Mouse (Mus musculus) limb, embryonic 12.5 days (tissue): Measurements from ENCODE around the gene Lsg1. TPM values are rescaled to one million over a fixed set of nuclear protein-coding genes. Genes with fewer than 3 reads are reported as not detected.

Experiments used
- ATAC-seq: fragments of 200-750 bp; cut with Nextera tagmentation; 2 replicates; pipeline ENCODE4 v1.8.0; 2017; ENCODE audit warnings: low read depth, moderate TSS enrichment; ENCODE audit not compliant: insufficient number of reproducible peaks, insufficient read depth, low FRiP score, low TSS enrichment
- H3K27ac ChIP-seq: fragments of 300-500 bp; sonication (generic); 2 replicates; pipeline ENCODE4 v1.5.1; 2016; ENCODE audit warnings: mild to moderate bottlenecking, moderate library complexity
- H3K27me3 ChIP-seq: fragments of 300-500 bp; sonication (generic); 2 replicates; pipeline ENCODE4 v1.6.1; 2016; ENCODE audit warnings: mild to moderate bottlenecking, moderate library complexity
- H3K36me3 ChIP-seq: fragments of 300-500 bp; sonication (generic); 2 replicates; pipeline ENCODE4 v1.6.1; 2016; ENCODE audit warnings: mild to moderate bottlenecking, moderate library complexity
- H3K4me1 ChIP-seq: fragments of 300-500 bp; sonication (generic); replicated peaks from 2 replicates; pipeline ENCODE4 v1.6.1; 2016
- H3K4me2 ChIP-seq: fragments of 300-500 bp; sonication (generic); 2 replicates; pipeline ENCODE4 v1.6.1; 2016; ENCODE audit warnings: mild to moderate bottlenecking, moderate library complexity
- H3K4me3 ChIP-seq: fragments of 300-500 bp; sonication (generic); replicated peaks from 2 replicates; pipeline ENCODE4 v1.5.1; 2016; ENCODE audit warnings: mild to moderate bottlenecking
- H3K9ac ChIP-seq: fragments of 300-500 bp; sonication (generic); replicated peaks from 2 replicates; pipeline ENCODE4 v1.6.1; 2016; ENCODE audit warnings: mild to moderate bottlenecking, moderate library complexity
- H3K9me3 ChIP-seq: fragments of 300-500 bp; sonication (generic); 2 replicates; pipeline ENCODE4 v1.6.1; 2016; ENCODE audit warnings: mild to moderate bottlenecking, moderate library complexity
- WGBS: fragments of 180-500 bp; shearing (Covaris S2); methylation state at CpG from one replicate; pipeline ENCODE4 v1.1.7; 2016; 5-methylcytosine and 5-hydroxymethylcytosine counted together
- polyA plus RNA-seq: library from polyadenylated mRNA; unstranded; fragments of >200 nt; fragmentation: Nextera tagmentation; extraction: Ambion mirVana; gene quantifications from 2 replicates; pipeline ENCODE4 v1.2.1, GENCODE M21; 2016

Lsg1 gene
- polyA plus RNA-seq, 1 experiment from 2014 or later = 82.8 TPM

GRCm38 (mm10) chr16:30600431-30601045 lies 13.1 kb upstream of the Lsg1 start:
- H3K4me3 ChIP-seq = peak overlapping the region; percentile 63
- H3K27me3 ChIP-seq = peaks cover 52% of the 10 kb centered on the region
- no peaks in the 10 kb centered on the region for H3K36me3 ChIP-seq
- peak overlapping the region; percentile 72 for H3K9ac ChIP-seq
- no peak for ATAC-seq
- H3K9me3 ChIP-seq = no peaks in the 10 kb centered on the region
- WGBS = under 1% methylated on average over 53 of the region's 53 CpGs
- H3K4me1 ChIP-seq = peaks cover 55% of the 10 kb centered on the region
- H3K4me2 ChIP-seq = peak overlapping the region; percentile 97
- peak overlapping the region; percentile 35; the same call in 1 of the 2 replicates for H3K27ac ChIP-seq

DNA sequence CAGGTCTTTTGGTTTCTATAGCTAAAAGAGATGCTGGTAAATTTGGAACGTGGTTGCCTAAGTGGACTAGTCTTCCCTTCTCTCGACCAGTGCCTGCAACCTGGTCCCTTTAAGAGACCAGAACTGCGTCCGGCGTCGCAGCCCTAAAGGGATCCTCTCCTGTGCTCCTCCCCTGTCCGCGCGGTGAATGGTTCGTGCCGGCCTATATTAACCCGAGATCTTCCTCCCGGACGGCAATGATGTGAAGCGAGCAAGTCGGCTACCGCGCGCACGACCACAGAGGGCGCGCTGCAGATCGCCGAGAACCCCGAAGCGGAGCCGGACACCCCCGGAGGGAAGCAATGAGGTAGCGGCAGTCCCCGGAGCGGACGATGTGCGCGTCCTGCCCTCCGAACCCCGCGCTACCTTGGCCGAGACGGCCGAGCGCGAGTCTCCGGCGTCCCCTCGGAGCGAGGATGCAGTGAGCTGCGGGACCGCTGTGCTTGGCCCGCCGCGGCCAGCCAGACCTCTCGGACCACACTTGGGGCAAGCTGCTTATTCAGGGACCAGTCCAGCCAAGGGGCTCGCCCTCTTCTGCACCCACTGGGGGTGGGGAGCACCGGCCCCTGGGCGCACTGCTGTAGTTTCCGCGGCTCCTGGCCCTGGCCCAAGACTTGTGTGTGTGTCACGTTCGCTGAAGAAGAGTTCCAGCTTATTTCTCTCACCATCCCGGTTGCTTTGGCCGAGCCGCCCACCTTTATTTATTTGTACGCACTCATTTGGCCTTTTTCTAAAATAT lies 12.3 kb upstream of the Lsg1 start, which contains the start of gene Fam43a:
Gene Fam43a, plus strand, starts transcription at position 233 of the 778 bp plus-strand sequence.
- Histone ChIP-seq H3K27me3 (peaks cover 60% of the 10 kb centered on the region), H3K9me3 (no peaks in the 10 kb centered on the region), H3K9ac (peak within 1 kb of the TSS; percentile 72), H3K4me1 (peaks cover 47% of the 10 kb centered on the region), H3K4me2 (peak within 1 kb of the TSS; percentile 97), H3K4me3 (peak within 1 kb of the TSS; percentile 63), H3K36me3 (no peaks in the 10 kb centered on the region), H3K27ac (peak within 1 kb of the TSS; percentile 53; the same call in 1 of the 2 replicates)
- peak; percentile 45 for ATAC-seq
- WGBS = under 1% methylated on average over 63 of the region's 63 CpGs

DNA sequence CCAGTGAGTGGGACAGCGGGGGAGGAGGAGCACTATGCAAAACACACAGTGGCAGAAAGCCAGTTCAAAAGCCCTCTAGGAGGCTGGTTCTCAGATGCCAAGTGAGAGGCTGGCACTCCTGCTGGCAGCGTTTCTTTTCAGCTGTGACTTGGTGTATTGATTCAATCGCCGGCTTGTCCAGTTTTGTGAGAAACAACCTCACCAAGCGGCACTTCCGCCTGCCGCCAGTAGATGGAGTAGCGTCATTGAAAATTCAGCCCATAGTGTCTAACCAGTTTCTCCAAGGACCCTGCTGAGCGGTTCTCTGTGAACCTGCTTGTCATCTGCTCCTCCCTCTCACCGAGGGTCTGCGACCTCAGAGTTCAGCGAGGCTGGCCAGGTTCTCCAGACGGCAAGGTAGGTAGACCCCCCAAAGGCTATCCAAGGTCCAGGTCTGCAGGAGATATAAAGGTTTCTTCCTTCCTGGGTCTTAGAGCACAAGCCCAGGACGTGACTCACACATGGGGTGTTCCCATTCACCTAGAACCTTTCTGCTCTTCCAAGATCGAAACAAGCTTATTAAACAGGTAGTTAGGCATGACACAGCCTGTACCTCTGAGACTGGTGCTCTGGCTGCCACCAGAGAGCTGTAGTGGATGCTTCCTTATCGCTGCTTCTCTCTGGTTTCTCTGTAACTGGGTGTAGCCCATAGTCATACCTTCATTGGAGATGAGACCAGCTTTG lies 9.7 kb upstream of the Lsg1 start:
- Histone ChIP-seq H3K4me3 (no peak overlapping the region), H3K9ac (no peak overlapping the region), H3K27ac (no peak overlapping the region), H3K36me3 (no peaks in the 10 kb centered on the region), H3K27me3 (peaks cover 61% of the 10 kb centered on the region), H3K4me2 (peak overlapping the region; percentile 34), H3K4me1 (peaks cover 24% of the 10 kb centered on the region), H3K9me3 (no peaks in the 10 kb centered on the region)
- 12% methylated on average over 16 of the region's 16 CpGs for WGBS
- ATAC-seq = no peak

- 73% methylated on average over 14 of the region's 14 CpGs for WGBS
- peaks cover 51% of the 10 kb centered on the region for H3K27me3 ChIP-seq
- no peak overlapping the region for H3K4me2 ChIP-seq
- H3K9ac ChIP-seq = no peak overlapping the region
- H3K27ac ChIP-seq = no peak overlapping the region
- no peak for ATAC-seq
- no peaks in the 10 kb centered on the region for H3K9me3 ChIP-seq
- H3K4me1 ChIP-seq = peaks cover 13% of the 10 kb centered on the region
- H3K4me3 ChIP-seq = no peak overlapping the region
- H3K36me3 ChIP-seq = no peaks in the 10 kb centered on the region
Measured at GRCm38 (mm10) chr16:30595835-30596557, 8.6 kb upstream of the Lsg1 start.

DNA sequence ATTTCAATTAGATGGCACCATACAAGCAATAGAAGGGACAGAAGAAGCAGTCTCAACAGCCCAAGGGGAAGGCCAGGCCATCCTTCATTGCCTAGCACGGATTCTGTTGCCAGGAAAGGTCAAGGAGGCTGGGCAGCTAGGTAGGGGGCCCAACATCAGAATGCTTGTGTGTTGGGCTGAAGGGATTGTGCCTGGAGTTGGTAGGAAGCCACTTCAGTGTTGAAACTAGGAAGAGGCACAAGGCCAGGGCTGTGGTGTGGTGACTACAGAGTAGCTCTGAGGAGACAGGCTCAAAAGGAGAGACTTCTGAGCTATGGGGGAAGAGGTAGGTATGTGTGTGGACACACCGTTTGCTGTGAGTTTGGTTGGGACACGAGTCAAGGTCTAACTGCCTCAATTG lies 8.0 kb upstream of the Lsg1 start:
- no peak overlapping the region for H3K4me2 ChIP-seq
- 50% methylated on average over 3 of the region's 3 CpGs for WGBS
- H3K27ac ChIP-seq = no peak overlapping the region
- no peaks in the 10 kb centered on the region for H3K9me3 ChIP-seq
- H3K4me1 ChIP-seq = peaks cover 6% of the 10 kb centered on the region; the same call in 1 of the 2 replicates
- no peak for ATAC-seq
- peaks cover 46% of the 10 kb centered on the region for H3K27me3 ChIP-seq
- H3K36me3 ChIP-seq = no peaks in the 10 kb centered on the region
- no peak overlapping the region for H3K9ac ChIP-seq
- no peak overlapping the region for H3K4me3 ChIP-seq

GRCm38 (mm10) chr16:30591990-30592389 lies 4.6 kb upstream of the Lsg1 start:
- Histone ChIP-seq H3K9ac (no peak overlapping the region), H3K36me3 (no peaks in the 10 kb centered on the region), H3K27me3 (peaks cover 28% of the 10 kb centered on the region), H3K27ac (no peak overlapping the region), H3K9me3 (no peaks in the 10 kb centered on the region), H3K4me3 (no peak overlapping the region), H3K4me2 (no peak overlapping the region), H3K4me1 (0 out of 2 replicates have a peak, but pooled peaks cover 2% of the 10 kb centered on the region)
- no peak for ATAC-seq
- WGBS = 48% methylated on average over 3 of the region's 3 CpGs

GRCm38 (mm10) chr16:30590264-30591209 lies 3.1 kb upstream of the Lsg1 start:
- Histone ChIP-seq H3K27ac (no peak overlapping the region), H3K27me3 (peaks cover 14% of the 10 kb centered on the region), H3K9me3 (no peaks in the 10 kb centered on the region), H3K4me1 (peaks cover 6% of the 10 kb centered on the region), H3K36me3 (peaks cover 2% of the 10 kb centered on the region), H3K4me2 (no peak overlapping the region), H3K4me3 (no peak overlapping the region), H3K9ac (no peak overlapping the region)
- WGBS = 33% methylated on average over 7 of the region's 7 CpGs
- ATAC-seq = no peak

- H3K36me3 ChIP-seq = peaks cover 37% of the 10 kb centered on the region
- WGBS = 3% methylated on average over 19 of the region's 19 CpGs
- no peak for ATAC-seq
- H3K27ac ChIP-seq = no peak overlapping the region
- H3K9ac ChIP-seq = peak overlapping the region; percentile 79
- no peaks in the 10 kb centered on the region for H3K9me3 ChIP-seq
- H3K4me3 ChIP-seq = peak overlapping the region; percentile 82
- H3K4me2 ChIP-seq = peak overlapping the region; percentile 85
- H3K4me1 ChIP-seq = peaks cover 6% of the 10 kb centered on the region
- H3K27me3 ChIP-seq = 0 out of 2 replicates have a peak, but pooled peaks cover 5% of the 10 kb centered on the region
Measured at GRCm38 (mm10) chr16:30586935-30587493, 378 bp downstream of the Lsg1 start.

- no peak for ATAC-seq
- Histone ChIP-seq H3K4me3 (no peak overlapping the region), H3K9me3 (no peaks in the 10 kb centered on the region), H3K27me3 (no peaks in the 10 kb centered on the region), H3K4me1 (no peaks in the 10 kb centered on the region), H3K4me2 (no peak overlapping the region), H3K36me3 (peaks cover 99% of the 10 kb centered on the region), H3K9ac (no peak overlapping the region), H3K27ac (no peak overlapping the region)
- 90% methylated on average over 5 of the region's 5 CpGs for WGBS
Measured at GRCm38 (mm10) chr16:30580765-30581164, 6.6 kb downstream of the Lsg1 start.

DNA sequence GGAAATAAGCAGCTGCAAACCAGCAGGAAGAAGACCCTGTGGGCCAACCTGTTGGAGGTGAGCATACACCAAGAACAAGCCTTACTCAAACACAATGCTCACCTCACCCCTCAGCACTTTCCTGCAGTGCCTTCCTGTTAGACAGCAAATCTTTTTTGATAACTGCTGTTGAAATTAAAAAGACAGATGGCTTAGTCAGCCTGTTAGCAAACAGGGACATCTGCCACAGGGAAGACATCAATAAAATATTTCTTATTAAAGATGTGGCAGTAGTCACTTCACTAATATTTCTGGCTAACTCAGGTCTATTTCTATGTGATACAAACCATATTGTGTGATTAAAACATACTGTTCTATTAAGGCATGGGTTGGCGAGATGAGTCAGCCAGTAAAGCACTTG lies 11.0 kb downstream of the Lsg1 start:
- ATAC-seq = no peak
- H3K27me3 ChIP-seq = no peaks in the 10 kb centered on the region
- H3K4me3 ChIP-seq = no peak overlapping the region
- no peak overlapping the region for H3K4me2 ChIP-seq
- H3K9ac ChIP-seq = no peak overlapping the region
- H3K27ac ChIP-seq = no peak overlapping the region
- WGBS = 90% methylated on average over 1 of the region's 1 CpGs
- no peaks in the 10 kb centered on the region for H3K4me1 ChIP-seq
- H3K9me3 ChIP-seq = no peaks in the 10 kb centered on the region
- H3K36me3 ChIP-seq = peaks cover 97% of the 10 kb centered on the region
